Mouse (Mus musculus) ovary, adult 18-20 months (tissue): ENCODE results near the gene Mlph.

Experiments
- DNase-seq: peaks from one replicate; pipeline ENCODE4 v3.0.0; 2022; ENCODE audit warnings: low spot score, mixed read lengths

Gene Mlph

DNA sequence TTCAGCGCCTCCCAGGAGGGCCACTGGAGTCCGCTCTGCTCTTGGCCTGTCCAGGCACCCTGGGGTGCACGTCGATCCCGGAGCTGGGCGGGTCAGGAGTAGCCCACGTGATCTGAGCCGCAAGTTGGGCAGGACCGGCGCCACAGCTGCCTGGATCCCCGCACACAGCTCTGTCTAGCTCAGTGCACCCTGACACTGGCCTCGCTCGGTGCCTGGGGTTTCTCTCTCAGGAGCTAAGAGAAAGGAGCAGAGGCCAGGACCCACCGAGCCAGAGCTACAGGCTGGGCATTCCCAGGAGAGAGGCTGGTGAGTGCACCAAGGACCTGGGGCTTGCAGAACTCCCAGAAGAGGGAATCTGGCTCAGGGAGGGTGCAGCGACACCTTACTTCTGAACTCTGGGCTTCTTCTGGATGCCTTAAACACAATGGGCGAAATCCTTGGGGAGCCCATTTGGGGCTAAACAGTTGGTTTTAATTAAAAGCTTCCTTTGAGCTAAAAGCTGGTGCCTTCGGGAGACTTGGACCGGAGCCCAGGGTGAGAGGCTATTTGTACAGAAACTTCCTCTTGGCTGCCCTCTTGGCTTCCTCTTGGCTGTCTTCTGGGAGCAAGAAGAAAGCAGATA lies at the start of gene Mlph:
Mlph (plus strand) TSS at position 138 of the 622 bp plus-strand sequence.
- DNase-seq = peak; percentile 19

DNA sequence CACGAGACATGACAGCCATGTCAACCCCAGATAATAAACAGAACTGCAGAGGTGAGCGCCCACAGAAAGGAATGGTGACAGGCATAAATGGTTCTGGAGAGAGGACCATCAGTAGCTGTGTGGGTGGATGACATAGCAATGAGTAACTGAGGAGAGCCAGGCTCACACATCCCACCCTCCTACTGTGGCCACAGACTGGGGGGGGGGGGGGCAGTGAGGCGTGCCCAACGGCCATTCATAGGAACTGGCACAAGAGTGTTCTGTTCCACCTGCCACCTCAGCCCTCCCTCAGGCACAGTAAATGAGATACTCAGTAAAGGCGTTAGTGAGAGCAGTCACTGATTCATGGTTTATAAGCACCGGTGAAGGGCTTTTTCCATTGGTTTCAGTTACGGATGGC lies 48.2 kb upstream of the Mlph start:
- no peak for DNase-seq

DNA sequence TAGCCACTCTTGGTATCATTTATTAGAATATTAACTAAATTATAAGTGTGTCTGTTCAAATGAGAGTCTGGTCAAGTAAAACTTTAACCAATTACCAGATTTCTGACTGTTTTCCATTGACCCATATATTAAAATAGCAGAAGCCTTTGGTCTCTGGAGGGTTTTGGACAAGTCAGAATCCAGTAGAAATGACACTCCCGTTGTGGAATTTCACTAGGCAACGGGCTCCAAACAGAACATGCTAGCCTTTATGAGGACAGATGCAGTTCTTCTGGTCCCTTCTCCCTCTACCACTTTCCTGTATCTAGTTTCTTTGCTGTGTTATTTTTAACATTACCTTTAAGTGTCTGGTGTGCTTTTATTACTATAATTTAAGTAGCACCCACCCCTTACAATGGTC lies 44.3 kb upstream of the Mlph start:
- no peak for DNase-seq

DNA sequence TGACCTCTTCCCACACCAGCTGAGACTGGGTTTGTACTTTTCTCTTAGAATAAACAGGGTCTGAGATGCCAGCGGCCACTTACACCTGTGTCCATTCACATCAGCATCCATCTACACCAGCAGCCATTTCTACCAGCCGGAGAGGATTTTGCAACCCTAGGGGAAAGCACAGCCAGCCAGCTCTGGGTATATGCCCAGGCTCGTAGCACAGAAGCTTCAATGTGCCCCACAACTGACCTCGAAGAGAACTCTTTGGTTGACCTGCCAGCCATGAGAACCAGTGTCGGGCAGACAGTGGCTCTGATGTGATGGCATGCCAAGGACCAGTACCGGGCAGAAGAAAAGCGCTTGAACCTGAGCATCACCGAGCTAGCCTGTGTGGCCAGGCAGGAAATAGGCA lies 39.5 kb upstream of the Mlph start:
- DNase-seq = no peak

DNA sequence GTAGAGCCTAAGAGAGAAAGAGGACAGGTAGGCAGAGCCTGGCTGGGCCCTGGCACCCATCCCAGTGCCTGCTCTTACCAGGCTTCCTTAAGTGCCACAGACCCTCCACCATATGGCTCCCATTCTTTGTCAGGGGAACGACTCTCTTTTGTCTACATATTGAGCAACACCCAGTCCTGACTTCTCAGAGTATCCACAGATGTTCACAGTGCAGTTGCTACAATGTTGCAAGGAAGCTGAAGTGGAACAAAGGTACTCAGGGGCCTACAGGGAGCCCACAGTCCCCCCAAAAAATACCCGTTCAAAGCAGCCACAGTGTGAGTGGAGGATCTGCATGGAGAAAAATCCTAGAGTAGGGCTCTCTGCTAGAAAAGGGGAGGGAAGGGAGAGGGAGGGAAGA lies 38.9 kb upstream of the Mlph start:
- DNase-seq = no peak

DNA sequence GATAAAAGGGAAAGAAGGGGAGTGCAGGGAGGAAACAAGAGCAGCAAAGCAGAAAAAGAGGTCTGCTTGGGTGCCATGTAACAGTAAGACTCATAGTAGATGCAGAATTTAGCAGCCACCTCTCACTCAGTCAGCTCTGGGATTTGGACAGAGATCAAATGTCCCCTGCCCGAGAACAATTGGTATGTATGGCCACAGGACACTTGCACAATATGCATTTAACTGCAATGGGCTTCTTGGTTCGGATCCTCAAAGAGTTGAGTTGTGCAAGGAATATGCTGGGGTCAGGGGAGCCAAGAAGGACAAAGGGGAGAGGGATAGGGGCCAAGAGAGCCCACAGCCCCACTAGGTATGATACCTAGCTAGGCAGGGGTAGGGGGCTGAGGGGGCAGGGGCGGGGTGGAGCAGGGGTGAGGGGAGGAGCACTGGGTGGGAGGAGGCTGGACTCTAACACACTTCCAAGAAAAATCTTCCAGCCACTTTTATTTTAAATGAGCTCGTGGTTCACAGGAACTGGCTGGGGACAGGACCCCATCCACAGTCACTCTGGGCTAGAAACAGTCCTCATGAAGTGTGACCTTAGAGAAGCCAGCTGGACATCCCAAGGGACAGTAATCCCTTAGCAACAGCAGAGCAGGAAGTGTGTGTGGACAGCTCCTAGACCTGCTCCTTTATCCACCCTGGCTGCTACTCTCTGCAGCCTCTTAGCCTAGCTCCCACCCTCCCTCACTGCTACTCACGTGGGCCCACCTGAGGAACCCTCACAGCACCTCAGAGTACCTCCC lies 38.2 kb upstream of the Mlph start:
- no peak for DNase-seq

DNA sequence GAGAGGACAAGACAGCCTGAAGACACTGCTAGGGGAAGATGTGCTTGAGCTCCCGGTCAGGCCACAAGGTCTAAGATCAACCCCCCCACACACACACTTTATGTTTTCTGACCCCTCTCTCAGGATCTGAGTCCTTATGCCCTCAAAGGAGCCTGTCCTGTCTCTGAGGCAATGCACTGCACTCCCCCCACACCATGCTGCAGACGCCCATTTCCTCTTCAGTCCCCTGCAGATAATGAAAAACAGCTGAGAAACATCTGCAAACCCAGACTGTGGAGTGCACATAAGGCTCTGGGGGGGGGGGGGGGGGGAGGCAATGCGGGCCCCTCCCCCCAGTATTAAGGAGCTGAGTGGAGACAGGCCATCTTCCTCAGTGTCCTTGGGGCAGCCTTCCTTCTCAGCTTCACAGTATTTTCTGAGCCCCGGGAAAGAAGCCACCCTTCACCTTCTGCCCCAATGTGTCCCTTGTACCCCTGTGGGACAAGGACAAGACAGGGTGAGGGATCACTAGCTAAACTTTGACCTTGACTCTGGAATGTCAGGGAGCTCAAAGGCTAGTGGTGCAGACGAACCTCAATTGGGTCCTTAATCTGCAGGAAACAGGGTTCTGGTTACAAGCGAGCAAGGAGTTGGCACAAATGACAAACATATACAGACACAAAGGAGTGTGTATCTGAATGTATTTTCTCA lies 29.0 kb upstream of the Mlph start:
- DNase-seq = no peak

DNA sequence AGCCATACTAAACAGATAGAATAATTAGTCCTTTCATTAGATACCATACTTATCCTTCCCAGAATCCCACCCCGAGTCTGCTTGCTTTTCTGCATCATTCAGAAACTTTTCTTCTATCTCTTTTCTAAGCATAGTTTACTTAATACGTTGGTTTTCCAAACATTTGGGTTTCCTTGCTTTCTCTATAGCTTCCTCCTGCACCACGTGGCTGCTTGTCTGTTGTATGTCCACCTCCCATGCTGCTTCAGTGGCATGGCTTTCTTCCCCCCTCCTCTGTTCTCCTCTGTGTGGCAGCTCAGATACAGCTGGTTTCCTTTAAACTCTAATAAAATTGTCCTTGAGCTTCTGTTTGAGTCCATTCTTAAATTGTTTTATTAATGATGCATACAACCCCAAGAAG lies 20.4 kb upstream of the Mlph start:
- DNase-seq = no peak

DNA sequence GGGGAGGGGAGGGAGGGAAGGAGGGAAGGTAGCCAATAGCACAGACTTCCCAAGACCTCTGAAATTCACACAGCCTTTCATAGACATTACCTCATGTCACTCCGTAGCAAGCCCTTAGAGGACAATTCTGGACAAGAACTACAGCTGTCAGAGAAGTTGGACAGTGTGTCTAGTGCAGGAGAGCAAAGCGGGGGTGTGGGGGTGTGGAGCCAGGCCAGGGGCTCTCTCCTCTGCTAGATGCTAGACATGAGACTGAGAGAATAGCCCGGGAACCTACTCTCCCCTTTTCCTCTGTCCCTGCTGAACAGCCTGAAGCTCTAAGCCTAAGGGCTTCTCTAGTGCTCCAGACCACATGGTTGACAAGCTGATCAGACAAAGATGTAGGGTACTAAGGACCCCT lies 19.9 kb upstream of the Mlph start:
- no peak for DNase-seq

DNA sequence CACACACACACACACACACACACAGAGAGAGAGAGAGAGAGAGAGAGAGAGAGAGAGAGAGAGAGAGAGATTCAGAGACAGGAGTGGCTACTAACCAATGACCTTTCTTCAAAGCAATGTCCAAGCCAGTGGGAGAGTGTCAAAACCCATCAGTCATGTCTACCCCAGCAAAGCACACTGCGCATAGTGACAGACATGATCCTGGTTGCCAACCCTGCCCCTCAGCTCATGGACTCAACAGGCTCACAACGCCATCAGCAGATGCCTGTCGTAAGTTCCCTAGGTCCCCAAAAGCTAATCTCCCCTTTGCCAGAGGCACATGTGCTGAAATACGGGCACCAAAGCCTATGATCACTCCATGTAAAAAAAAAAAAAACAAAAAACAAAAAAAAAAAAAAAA lies 18.6 kb upstream of the Mlph start:
- no peak for DNase-seq

DNA sequence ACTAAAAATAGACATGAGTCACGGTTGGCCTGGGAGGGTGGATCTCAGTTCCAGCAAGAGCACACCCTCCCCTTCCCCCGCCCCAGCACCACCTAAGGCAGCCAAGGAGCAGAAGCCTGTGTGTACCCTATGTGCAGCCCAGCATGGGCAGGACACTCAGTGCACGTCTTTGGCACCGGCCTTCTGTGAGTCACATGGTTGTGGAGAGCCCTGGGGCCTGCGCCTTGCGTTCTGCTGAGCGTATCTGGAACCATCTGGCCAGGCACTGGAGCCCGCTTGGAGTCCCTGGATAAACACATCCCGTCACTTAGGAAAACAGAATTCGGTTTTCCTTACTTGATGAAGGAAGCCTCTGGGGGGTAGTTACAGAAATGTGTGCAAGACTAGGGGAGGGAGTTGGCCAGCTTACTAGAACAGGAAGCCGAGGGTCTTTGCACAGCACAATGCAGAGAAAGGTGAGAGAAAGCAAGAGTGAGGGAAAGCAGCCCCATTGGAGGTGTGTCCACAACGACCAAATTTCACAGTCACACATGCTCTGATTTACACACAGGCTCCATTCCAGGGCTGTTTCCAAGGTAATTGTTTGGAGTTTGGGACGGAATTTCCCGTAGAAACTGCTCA lies 18.0 kb upstream of the Mlph start:
- DNase-seq = peak; percentile 25

DNA sequence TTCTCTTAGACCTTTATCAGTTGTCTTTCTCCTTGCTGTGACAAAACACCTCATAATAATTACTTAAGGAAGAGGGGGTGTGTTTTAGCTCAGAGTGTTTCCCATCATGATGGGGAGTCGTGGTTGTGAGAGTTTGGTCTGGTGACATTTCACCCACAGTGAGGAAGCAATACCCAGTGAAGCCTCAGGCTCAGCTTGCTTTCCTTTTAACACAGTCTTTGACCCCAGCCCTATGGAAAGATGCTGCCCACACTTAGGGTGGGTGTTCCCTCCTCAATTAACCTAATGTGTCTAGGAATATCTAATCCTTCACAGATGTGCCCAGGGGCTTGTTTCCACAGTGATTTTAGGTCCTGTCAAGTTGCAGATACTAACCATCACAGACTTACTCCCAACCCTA lies 16.9 kb upstream of the Mlph start:
- no peak for DNase-seq

DNA sequence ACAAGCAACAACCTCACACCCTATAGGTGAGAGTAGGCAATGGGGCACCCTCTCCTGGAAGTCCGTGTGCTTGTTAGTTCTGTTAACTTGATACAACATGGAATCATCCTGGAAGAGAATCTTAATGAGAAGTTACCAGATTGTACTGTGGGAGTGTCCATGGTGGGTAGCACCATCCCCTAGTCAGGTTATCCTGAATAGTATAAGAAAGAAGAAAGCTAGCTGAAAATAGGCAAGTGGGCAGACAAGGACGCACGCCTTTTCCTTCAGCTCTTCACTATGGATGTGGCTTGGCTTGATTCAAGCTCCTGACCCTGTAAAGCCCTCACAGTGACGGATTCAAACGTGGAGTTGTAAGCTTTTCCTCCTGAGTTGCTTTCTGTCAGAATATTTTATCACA lies 15.1 kb upstream of the Mlph start:
- no peak for DNase-seq

DNA sequence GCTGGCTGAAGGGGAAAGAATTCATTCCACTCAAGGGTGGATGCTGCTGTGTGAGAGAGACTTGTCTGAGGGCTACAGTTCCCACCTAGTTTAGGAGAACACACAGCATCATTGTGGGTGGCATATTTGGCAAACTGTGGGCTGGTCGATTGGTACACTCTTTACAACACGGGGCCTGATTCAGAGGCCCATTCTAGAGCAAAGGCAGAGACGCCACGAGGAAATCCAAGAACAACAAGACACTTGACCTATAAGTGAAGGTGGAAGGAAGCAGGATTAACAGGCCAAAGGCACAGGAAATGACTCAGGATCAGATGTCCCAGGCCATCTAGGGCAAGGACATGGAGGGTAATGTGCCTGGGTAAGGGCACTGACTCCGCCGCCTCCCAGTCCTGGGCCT lies 14.5 kb upstream of the Mlph start:
- no peak for DNase-seq

DNA sequence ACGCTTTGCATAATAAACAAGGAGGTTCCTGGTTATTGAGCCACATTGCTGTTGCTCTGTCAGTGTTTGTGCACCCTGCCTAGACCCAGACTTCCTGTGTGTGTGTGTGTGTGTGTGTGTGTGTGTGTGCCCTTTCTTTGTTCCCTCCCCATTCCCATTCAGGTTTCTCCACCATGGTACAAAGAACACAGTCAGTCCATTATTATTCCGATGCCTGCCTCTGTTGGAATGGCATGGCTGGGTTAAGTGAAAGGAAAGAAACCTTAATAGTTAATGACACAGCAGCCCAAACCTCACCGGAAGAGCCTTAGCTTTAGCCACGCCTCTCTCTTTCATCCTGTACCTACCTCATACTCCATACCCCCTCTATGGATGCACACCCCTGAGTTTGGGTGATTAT lies 13.6 kb upstream of the Mlph start:
- DNase-seq = no peak

DNA sequence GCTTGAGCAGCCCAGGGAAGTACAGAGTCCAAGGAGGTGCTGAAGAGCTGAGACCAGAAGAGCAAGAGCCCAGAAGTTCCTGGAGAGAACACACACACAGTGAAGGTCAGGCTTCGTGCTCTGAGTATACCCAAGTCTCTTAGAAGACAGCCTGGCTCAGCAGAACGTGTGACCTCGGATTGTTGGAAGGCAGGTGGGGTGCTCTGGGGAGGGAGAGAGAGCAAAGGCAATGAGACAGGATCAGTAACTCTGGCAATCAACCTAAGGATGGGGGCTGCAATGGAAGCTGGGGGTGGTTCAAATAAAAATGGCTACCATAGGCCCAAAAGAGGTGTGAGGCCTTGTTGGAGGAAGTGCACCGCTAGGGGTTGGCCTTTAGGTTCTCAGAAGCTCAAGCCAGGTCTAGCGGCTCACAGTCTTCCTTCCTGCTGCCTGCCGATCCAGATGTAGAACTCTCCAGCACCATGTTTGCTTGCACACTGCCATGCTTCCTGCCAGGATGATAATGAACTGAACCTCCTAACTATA lies 13.1 kb upstream of the Mlph start:
- DNase-seq = no peak

DNA sequence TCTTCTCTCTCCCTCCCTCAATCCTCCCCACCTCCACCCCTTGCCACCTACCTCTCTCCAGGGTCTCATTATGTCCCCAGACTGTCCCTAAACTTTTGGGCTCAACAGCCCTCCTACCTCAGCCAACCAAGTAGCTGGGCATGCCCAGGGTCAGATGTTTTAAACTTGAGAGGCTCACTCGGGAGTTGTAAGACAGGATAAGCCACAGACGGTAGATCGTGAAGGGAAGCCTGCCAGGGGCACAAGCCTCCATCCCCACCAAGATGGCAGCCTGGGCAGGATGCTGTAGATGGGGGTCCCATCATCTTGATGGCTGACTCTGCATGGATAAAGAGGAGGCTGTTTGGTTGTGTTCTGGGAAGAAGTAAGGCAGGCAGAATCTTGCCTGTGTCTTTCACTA lies 12.1 kb upstream of the Mlph start:
- no peak for DNase-seq

DNA sequence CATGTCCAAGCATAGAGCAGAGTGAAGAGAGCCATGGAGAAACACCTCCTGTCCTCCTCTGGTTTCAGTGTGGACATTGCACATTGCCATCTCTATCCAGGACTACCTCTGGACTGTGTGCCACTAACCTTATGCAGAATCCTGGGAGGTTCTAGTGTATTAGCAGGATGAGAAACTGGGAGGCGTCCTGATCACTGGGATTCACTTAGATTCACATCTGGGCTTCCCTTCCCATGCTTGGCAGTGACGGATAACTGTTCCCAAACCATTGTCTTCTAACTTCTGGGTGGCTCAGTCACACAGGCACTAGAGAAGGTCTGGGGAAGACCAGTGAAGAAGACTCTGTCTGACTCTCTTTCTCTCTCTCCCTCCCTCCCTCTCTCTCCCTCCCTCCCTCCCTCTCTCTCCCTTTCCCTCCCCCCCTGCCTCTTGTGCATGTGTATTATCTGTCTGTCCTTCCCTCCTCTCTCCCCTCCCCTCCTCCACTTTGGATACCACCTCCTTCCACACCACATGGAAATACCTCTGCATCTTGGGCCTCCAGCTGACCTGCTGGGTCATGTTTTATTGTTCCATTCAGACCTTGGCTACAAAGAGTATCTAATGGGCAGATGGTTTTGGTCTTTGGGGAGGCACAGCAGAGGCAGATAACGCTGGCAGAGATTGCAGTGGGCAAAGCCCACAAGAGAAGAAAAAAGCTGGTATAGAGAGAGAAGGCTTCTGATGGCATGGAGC lies 11.5 kb upstream of the Mlph start:
- peak; percentile 15 for DNase-seq

DNA sequence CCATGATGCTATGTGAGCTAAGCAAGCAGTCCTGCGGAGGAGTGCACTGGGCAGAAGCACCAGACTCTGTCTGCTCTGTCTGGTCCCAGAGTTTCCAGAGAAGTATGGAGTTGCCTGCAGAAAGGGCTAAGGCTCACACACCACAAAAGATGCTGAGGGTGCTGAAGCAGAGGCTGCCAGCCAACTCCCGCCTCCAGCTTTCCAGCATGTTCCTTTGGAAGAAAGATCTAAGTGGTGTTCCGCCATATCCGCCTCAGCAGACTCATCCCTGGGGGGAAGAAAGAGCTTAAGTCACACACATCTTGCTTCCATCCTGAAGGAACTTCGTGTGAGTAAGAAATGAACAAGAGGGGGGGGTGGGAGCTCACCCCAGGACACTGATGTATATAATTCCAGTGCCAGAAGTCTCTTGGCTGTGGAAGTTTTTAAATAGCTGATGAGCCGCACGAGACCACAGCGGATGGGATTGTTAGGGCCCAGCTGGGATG lies 10.9 kb upstream of the Mlph start:
- DNase-seq = no peak

DNA sequence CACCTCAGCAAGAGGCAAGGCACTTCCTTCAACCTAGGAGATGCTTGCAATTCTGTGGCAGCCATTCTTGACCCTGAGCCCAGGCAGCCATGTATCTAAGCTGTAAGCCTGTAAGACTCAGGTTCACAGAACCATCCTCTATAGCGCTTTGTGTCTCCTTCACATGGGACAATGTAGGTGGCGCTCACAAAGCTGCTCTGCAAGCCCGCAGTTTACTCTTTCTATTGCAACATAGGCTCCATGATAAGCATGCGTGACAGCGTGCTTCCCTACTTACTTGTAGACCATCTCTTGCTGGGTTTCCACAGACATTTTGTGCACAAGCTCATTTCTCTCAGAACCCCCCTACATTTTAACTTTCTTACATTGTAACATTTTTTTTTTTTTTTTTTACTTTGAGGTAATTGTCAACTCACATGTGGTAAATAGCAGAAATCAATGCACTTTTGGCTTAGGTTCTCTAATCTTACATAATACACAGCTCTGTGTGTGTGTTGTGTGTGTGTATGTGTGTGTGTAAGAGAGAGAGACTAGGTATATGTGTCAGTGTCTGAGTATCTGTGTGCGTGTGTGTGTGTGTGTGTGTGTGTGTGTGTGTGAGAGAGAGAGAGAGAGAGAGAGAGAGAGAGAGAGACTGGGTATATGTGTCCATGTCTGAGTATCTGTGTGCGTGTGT lies 10.0 kb upstream of the Mlph start:
- DNase-seq = no peak

DNA sequence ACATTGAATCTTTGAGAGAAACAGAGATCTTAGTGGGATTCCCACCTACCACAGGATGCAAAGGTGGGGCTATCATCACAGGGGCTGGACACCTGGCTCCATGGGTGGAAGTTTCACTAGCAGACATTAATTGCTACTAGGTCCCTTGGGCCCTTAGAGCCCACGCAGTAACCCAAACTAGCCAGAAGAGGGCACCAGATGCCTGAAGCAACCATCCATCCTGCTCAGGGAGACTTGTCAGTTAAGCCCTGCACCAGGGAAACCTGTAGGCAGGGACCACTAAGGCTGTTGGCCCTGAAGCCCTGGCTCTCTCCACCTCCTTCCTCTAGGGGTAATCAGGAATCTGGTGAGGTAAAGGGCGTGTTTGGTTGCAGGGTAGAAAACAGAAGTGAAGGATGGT lies 8.5 kb upstream of the Mlph start:
- DNase-seq = no peak
